Mouse (Mus musculus) kidney, adult 9 months (tissue): ENCODE results near the gene Chrna1.

ENCODE experiments used
- DNase-seq: peaks from one replicate; pipeline ENCODE4 v3.0.0; 2022

Chrna1 gene

DNA sequence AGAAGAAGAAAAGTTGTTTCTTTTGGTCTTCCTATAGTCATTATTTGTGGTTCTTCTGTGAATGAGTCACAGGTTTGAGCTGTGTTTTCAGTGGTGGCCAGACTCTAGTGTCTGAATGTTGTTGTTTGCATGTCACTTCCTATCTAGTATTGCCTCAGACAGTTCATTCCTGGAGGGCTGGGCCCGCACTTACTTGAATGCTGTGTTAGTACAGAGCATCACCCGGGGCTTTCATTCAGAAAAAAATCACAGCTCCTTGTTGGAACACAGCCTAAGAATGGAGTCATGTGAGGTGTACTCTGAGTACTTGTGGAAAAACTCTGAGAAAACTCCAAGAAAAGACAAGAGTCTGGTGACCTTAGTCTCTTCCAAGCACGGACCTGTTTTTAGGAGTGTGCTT, 27.2 kb downstream of the Chrna1 start:
- peak; percentile 44 for DNase-seq

DNA sequence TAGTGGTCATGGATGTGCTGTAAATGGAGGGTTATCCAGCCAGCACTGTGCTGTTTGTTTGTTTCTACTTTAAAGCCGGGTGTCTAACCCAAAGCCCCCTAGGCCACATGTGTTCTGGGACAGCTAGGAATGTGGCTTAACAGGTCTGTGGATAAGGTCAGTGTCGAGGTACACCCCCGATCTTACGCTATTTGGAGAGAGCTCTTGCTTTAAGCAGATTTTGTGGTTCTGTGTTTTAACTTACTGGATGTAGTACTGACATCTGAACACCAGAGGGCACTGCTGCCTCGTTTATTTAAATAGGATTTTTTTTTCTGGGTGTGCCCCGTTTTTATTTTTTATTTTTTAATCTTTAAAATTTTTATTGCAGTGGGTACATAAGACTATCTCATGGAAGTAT, 29.4 kb downstream of the Chrna1 start:
- DNase-seq = peak; percentile 59

DNA sequence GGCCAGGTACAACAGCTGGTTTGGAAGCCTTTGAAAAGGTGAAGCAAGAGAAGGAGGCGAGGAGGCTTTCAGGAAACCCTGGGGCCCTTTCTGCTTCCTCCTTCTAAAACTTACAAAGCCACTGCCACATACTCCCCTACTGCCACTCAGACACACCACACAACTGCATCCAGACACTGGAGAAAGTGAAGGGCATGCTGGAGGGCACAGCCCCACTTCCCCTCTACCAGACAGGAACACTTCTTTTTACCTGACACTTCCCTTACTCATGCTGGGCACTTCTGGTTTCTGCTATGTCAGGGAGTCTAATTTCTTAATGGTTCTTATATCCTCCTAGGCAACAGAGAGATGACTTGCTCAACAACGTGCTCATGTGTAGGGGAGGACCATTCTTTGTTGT, 31.6 kb downstream of the Chrna1 start:
- DNase-seq = no peak

DNA sequence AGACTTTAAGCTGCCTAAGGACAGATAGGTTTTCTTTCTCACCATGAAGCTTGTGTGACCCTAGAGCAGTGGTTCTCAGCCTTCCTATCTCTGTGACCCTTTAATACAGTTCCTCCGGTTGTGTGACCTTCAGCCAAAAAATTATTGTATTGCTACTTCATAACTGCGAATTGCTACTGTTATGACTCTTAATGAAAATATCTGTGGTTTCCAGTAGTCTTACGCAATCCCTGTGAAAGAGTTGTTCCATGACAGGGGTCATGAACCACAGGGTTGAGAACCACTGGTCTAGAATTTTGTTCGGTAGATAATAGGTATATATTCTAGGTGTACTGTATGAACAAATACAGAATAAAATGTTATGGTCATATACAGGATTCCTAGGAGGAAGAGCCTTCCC, 32.9 kb downstream of the Chrna1 start:
- no peak for DNase-seq

DNA sequence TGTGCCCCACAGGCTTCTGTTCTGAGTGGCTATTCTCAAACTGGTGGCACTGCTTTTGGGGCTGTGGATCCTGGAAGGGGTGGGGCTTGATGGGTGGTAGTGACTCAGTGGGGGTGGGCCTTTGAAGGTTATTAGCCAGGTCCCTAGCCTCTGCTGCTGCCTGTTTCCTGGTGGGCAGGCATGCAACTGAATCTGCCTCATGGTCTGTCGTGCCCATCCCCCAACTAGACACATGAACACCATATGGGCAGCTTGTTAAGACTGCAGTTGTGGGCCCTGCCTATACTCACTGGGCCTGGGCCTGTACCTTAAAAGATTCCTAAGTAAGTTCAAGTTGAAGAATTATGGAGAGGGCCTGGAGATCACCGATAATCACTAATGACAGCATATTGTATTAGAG, 34.6 kb downstream of the Chrna1 start:
- DNase-seq = no peak

DNA sequence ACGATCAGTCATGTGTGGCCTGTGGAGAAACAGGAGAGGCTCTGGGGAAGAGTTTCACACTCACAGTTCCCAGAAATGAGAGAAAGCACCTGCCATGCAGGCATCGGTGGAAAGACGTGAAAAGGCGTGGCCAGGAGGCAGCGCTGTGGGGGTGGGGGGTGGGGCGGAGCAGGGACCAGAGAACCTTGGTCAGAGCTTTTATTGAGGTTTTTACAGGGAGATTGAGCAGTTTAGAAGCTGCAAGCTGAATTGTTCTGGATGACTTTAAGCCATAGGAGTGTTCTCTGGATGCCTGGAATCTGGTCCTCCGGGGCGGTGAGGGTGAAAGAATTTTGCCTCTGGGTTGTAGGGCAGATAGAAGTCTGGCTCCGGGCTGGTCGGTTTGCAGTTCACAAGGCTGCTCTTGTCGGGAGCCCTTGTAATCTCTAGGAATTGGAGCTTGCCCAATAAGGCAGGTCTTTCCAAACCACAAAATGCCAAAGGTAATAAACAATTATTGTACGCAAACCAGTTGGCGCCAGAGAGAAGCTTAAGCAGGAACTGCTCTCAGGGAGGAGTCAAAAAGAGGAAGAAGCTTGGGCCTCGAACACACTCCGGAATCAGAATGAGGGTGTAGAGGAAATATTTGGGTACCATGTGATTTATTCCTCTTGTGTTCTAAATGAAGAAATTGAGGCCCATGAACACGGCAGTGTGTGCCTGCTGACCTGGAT, 39.5 kb downstream of the Chrna1 start:
- no peak for DNase-seq

DNA sequence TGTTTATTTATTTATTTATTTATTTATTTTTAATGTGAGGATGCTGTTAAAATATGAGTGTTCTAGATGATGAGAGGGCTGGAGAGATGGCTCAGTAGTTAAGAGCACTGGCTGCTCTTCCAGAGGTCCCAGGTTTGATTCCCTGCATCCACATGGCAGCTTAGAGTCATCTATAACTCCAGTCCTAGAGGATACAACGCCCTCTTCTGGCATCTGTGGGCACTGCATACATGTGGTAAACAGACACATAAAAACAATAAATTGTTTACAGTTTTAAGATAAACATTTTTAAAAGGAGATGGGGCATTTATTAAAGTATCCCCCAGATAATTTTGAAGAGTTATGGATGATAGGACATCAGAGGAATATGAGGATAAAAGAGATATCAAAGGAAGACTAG, 40.4 kb downstream of the Chrna1 start:
- peak; percentile 28 for DNase-seq

DNA sequence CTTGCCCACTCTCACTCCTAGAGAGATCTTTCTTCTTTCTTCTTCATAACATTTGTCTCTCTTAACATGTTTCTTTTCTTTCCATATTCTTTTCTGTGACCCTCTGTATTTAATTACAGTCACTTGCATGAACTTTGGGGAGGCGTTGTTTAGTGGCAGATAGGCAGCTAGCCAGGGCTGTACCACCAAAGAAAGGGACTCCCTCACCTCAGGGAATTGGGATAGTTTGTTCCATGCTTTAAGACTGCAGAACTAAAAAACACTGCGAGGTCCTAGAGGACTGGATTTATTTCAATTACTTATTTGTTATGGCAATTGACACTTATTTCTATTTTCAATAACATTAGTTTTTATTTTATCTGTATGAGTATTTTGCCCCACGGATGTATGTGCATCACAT, 41.0 kb downstream of the Chrna1 start:
- DNase-seq = no peak

DNA sequence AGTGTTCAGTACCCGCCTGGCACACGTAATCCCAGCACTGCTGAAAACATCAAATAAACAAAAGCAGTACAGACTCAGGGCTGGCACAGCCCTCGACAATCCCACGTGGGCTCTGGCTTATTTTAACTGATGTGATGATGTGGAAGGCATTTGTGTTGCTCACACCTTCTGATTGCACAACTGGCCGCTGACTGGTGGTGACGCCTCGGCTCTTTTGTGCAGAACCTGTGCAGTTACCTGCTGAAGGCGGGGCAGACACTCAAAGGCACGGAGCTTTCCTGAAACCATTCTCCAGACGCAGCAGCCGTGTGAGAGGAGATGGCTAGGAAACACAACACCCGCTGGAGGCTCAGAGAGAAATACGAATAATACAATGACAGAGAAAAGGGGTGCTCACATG, 41.5 kb downstream of the Chrna1 start:
- DNase-seq = no peak

DNA sequence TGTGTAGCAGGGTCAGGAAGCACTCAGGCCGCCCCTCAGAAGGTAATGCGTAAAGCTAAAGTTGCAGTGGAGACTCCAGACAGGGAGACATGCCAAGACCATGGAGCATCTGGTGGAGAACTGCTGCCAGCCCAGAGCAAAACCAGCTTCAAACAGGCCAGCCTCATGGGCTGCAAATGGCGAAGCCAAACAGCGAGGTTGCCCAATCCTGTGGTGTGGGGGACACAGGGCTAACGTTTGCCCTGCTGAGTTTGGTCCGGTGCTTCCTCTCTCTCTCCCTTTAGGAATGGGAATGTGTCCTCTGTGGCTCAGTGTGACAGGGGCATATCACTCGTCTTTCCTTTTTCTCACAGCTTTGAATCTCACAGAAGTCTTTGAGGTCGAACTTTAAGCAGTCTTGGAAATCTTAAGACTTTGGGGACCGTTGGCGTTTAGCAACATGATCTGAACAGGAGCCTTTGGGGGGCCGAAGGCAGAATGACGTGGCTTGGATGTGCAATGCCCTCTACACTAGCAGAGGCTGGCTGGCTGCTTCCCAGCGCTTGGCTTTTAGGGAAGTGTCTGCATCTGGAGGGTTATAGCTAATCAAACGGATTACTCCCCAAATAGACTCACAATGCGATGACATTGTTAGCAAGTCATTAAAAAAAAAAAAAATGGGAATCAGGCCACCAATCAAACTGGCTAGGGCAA, 43.9 kb downstream of the Chrna1 start:
- DNase-seq = no peak

DNA sequence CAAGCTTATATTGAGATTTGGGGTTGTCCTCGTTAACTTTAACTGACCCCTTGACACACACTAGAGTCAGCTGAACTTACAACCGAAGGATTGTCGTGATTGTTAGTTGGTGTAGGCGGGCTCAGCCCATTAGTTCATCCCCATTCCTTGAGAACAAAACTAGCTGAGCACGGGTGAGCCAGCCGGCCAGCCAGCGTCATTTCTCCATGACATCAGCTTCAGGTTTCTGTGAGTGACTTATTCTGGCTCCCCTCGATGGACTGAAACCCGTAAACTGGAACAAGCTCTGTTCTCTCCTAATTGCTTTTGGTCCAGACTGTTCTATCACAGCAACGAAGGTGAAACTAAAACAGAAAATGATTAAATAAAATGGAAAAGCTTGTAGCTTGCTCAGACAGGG, 45.4 kb downstream of the Chrna1 start:
- no peak for DNase-seq

DNA sequence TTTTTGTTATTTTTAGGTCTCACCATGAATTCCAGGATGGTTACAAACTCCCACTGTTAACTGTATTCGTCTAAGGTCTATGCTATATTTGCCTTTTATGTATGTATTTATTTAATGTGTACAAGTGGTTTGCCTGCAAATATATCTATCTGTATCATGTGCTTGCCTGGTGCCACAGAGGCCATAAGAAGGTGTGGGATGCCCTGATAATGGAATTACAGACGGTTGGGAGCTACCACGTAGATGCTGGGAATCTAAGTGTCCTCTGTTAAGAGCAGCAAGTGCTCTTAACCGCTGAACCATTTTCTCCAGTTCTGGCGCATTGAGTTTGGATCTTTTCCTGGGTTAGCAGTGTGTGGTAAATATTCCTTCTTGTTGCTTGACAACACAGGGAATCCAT, 49.7 kb downstream of the Chrna1 start:
- no peak for DNase-seq

DNA sequence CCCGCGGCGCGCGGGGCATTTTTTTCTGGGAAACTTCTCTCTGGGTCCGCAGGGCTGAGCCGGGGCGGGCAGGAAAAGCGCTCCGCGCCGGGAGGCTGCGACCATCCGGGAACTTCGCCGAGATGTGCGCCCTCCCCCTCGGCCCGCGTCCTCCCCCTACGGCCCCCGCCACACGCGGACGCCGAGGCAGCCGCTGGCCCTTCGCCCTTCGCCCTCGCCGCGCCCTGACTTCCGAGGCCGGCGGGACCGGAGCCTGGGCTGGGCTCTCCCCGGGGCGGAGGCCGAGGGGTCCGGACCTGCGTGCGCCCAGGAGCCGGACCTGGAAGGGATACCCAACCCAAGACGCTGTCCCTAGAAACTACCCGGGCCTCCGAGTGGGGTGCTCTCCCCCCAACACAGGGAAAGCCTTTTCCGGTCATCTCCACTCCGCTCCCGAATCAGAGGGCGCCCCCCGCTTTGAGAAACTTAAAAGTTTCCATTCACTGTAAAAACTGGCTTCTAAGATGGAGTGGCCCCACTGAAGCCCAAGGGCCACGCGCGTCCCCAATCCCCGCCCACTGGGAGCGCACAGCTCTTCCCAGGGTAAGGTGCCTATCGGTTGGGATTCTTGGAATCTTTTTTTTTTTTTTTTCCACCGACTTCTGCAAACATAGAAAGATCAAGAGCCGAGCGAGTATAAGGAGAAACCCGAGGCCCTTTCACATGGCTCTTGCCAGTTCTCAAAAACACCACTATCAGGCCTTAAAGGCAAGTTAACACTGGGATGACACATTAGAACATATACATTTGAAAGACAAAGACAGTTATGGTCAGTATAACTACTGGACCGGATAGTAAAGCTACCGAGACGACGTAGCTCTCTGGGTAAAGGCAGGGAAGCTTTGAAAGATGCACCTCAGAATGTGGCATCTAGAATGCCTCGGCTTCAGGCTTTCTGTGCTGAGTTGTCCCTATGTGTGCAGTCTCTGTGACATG, 50.5 kb downstream of the Chrna1 start, which contains the start of gene Wipf1:
Gene Wipf1 (minus strand): TSS at position 379 of the 975 bp plus-strand sequence.
- DNase-seq = peak; percentile 78

DNA sequence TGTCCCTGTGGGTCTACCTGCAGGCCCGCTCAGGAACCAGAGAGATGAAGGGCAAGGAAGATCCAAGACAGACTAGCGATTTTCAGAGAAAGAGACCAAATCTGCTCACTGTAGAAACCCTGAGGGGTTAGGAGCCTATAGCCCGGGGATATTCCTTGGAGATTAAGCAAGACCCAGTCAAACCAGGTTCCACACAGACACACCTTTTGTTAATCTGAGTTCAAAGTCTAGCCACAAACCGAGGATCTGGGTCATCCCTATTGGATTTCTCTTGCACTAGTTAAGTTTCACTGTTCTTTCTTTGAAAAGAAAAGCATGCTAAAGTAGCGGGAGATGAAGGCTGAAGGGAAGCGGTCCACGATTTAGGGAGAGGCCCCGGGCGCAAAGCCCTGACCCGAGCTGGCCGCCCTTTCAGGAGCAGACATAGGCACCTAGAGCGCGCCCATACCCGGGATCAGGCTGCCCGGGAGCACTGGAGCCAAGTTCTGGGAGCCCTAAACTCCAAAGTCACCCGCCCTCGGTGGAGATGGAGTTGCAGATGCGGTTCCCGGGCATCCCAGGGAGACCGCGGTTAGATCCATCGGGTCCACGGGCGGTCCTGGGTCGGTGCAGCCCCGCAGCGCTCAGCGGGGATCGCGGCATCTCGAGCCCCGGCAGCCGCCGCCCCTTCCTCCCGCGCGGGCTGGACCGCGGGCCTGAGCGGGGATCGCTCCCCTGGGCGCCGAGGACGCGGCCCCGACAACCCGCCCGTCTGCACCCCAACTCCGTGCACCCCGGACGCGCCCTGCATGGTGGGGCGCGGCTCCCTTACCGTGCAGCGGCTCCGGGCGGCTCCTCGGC, 51.4 kb downstream of the Chrna1 start:
- DNase-seq = no peak

DNA sequence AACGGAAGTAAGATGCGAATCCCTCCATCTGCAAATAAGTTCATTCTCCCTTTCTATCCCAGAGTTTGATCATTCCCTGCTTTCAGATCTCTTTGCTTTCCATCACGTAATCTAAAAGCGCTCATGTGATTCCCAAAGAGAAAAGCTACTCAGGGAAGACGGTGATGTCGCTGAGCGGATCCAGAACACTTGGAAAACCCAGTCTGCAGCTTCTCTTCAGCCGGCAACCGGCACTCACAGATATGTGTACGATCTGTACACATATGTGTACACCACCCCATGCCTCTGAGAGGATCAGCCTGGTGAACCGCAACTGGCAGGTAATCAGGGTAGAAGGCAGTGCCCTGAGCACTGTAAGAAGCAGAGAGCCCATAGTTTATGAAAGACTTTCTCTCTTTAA, 52.2 kb downstream of the Chrna1 start:
- no peak for DNase-seq

DNA sequence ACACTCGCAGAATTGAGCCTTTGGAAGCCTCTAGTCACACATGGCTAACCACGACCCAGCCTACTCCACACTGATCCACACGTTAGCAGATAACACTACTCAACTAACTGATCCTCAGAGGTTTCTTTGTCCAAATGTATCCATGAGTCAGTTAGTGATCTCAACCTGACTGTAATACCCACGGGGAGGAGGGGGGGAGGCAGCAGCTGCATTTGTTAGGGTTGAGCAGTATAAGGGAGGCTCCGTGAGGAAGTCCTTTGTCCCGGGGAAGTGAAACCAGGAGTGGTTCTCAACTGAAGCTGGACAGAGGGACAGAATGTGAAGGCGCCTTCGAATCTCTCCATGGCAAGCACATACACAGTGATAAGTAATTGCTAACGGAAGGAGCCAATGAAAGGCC, 53.4 kb downstream of the Chrna1 start:
- DNase-seq = no peak

DNA sequence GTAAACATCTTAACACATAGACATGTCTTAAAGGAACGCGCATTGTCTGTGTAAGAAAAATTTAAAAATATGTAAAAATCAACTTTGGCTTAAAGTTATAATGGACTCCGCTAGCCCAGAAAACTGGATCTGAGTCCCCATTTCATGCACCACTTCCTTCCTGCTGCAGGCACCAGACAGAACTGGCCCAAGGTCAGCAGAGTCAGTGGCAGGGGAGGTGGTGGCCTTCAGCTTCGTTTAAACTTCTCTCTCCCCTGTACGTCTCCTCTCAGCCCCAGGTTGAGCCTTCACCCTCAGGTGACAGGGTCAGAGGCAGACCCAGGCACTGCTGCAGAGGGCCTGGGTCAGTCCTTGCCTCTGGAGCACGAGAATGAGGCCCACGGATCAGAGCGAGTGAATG, 57.2 kb downstream of the Chrna1 start:
- DNase-seq = no peak

DNA sequence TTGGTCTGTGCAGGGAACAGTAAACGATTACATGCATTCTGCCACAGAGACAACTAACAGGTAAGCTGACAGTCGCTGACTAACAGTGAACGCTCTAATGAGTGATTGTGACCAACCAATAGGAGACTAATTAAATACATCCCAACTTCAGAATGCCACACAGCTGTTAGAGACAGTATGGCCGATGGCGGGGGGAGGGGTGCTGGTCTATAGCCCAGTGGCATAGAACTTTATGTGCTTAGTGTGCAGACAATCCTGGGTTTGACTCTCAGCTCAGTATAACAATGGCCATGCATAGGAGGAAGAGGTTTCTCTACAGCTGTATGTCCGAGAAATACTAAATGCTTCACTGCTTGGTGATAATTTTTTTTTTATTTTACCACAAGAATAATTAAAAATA, 57.8 kb downstream of the Chrna1 start:
- no peak for DNase-seq

DNA sequence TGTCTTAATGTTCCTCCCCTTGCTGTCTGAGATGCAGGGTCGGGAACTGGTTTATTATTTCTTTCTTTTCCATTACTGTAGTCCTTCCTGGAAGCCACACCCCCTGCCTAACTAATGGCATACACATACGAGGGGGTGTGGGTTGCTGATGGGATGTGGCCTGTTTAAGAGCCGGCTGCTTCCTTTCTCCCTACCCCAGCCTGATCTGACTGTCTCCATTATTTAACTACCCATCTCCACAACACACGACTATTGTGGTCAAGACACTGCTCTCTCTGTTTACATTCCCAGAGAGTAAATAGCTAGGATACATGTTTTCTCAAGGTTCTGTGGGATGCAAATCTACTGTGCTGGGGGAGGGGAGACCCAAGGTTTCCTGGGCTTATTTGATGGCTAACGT, 58.4 kb downstream of the Chrna1 start:
- no peak for DNase-seq

DNA sequence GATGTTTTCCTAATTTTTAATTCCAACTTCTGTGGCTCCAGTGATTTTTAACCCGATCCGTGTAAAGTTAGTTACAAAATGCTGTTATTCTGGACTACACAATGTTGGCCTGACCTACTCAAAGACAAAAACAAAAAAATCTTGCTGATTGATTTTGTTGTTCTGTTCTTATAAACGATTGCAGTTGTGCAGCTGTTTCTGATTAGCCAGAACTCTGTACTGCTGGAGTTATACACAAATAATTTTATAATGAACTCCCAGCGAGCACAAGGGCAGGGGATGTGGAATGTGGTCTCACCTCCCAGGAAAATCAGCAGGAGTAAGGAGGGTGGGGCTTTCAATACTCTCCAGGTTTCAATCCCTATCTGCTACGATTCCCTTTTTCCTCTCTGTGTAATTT, 61.2 kb downstream of the Chrna1 start:
- DNase-seq = no peak

DNA sequence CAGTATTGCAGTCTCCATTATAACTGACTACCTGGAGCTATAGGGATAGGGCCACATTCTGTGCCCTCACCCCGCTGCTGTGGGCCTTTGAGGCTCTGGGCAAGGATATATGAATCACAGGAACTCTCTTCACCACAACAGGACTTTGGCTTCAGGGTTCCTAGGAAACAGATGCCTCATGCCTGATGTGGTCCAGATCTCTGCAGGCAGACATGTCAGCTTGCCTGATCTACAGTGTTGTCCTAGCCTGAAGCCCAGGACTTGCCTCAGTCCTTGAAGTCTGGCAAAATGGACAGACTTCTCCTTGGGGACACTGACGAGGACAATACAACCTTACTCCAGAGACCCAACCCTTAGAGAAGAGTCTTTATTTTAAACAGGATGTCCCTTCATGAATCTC, 61.8 kb downstream of the Chrna1 start:
- no peak for DNase-seq

DNA sequence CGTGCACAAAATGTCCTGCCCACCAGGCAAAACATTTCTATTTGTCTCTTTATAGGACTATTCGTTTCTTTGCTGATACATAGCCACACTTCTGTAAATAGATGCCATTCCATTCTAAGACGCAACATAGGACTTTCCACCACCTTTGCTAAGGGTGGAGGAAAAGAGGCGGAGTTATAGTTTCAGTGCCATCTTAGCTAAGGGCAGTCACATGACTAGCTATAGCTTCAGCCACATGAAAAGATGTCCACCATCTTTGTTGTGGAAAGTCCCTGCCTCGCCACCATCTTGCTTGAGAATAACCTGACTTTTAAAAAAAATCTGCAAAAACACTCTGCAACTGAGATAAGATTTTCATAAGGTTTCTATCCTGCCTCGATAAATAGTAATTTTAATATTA, 66.0 kb downstream of the Chrna1 start:
- no peak for DNase-seq
